Mouse (Mus musculus) kidney, adult 11 months (tissue): ENCODE data around the gene Cxcl17.

Experiments
- DNase-seq: peaks from one replicate; pipeline ENCODE4 v3.0.0; 2022

The Cxcl17 gene

DNA sequence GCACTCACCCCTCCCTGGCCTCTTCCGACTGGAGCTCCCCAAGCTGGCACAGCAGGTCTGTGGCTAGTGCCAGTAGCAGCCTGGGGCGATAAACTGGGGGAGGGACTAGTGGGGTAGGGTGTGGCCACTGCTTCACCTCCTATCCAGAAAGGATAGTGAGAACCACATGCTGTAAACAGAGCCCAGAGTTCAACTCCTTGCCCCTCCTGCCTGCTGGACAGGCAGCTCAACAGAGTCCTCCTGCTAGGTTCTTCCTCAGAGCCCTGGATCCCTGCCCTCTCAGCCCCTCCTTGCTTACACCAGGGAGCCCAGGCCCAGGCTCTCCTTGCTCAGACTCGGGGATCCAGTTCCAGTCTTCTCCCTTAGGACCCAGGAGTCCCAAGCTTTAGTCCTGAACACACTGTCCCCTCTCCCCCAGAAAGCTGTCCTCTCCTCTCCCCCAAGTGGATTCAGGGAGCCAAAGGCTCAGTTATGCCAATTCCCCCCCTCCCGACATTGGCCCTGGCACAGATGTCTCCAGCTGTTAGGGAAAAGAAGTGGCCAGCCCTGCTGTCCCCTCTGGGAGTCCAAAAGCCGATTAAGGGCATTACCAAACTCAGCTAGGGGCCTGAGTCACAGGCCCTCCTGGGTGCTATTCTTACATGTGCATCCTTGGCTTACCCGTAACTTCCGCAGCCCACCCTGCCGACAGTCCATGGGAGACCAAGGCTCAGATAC is 22.5 kb downstream of the Cxcl17 start:
- DNase-seq = peak; percentile 92

DNA sequence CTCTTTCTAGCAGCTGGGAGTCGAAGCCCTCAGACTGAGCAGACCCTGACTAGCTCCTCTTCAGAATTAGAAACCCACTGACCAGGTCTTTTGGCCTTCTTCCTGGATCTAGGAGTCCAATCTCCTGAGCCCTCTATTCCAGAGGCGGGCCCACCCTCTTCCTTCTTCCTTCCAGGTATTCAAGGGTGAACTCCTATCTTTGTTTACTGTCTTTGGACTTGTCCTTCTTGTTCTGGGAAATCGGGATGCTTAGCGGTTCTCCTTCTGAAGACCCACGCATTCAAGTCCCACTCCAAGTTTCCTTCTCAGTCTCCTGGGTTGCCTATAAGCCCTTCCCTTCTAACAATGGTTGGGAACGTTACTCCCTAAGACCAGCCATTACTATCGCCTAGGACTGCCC is 23.8 kb downstream of the Cxcl17 start:
- no peak for DNase-seq

DNA sequence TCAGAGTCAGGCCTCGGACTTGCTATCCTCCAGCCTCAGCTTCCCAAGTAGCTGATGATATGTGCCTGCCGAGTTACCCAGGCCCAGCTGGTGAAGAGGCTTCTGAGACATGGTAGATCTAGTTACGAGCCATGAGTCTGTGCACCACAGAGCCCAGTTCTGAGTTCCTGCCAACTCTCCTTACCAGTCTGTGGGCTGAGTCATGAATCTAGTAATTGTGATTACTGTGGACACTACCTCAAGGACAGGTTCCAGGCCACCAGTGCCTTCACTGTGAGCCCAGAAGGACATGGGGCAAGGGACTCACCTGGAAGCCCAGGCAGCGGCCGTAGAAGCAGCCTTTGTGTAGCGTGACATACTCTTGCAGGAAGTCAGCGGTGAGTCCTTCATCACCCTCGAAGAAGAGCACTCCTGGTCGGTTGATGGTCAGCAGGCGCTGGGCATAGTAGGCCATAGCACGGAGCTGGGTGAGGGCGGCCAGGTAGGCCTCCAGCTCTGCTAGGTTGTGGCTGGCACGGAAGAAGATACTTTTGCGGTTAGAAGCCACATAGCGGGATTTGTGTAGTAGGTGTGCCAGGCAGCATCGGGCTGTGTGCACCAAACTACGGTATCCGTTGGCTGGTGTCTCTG is 24.8 kb downstream of the Cxcl17 start:
- DNase-seq = no peak

DNA sequence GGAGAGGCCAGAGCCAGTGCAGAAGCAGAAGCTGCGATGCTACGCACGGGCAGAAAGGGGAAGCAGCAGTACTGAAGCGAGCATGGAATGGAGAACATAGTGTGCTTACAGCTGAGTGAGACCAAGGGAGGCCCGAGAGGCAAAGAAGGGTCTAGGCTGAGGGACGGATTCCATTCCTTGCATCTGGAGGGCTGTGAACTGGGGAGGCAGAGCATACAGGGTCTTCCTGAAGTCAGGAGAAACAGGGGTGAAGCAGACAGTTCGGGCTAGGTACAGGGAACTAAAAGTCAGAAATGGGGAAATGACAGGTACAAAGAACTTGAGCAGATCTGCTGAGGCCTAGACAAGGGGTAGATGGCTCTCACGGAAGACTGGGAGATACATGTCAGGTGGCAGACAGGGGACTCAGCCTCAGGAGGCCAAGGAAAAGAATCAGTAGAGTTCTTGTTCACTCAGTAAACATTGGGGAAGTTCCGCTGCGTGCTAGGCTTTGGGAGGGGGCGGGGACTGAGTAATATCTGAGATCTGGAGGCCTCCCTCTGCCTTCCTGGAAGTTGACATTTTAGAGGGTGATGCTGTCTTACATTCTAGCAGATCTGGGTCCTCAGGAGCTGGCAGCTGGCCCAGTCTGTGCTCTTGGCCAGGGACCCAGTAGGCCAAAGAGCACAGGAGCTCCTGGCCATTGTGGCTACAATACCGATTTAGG is 26.7 kb downstream of the Cxcl17 start:
- DNase-seq = peak; percentile 96

DNA sequence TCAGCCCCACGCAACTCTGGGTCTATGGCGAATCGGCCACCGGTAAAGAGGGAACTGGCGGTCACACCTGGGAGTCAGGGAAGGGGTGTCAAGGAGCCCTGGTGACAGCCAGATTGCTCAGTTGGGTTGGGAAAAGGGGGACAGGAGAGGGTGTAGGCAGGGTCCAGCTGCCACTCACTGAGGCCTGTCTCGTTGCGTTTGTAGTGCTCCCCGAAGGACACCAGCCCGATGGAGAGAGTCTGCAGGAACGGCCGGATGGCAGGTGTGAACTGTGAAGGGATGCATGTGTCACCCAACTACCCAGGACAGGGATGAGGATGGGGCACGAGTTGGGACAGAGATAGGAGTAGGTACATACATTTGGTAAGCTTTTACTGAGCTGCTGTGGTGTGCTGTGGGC is 27.4 kb downstream of the Cxcl17 start:
- no peak for DNase-seq

DNA sequence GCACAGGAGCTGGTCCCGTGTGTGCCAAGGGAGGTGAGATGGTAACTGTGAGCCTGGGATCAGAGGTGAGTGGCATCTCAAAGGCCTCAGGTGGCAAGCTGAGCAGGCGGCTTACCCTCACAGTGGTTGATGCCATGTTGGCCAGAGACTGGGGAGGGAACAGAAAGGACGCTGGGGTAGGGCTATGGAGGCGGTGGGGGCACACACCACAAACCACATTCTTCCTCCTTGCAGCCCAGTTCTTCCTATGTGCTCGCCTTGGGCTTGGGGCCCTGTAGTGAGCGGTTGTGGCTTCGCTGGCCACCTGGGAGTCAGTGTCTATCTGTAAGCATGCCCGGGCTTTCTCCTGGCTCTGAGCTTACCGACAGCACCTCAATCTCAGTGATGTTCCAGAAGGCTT is 27.9 kb downstream of the Cxcl17 start:
- DNase-seq = no peak

DNA sequence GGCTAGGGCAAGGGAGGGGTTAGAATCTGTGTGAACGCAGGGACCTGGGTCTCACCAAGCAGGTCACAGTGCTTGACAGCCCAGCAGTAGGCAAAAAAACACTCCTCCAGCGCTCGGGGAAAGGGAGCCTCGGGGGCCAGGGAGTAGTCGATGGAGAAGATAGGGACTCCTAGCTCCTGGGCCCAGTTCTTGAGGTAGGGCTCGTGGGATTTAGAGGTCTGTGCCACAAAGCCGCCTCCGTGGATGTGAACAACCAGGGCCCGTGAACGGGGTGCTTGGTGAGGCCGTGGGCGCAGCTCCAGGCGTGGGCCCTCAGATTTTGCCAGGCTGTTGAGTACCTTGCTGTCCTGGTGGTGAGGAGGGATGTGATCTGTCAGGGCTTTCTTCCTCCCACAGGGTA is 28.4 kb downstream of the Cxcl17 start:
- DNase-seq = no peak

DNA sequence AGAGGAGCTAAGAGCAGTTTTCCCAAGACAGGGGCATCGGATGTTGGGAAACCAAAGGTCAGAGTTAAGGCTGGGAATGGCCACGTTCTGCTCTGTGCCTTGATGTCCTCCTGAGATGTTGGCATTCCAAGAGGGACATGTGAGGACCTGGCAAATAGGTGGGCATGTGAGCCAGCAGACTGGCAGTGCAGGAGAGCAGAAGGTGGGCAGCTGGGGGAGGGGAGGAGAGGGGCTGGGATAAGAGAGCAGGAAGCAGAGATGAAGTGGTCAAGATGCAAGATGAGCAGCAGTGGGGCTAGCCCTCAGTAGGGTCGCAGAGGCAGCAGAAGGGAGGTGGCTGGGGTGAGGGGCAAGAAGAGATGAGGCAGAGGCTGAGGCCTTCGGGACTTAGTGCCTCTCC is 28.8 kb downstream of the Cxcl17 start:
- DNase-seq = no peak

DNA sequence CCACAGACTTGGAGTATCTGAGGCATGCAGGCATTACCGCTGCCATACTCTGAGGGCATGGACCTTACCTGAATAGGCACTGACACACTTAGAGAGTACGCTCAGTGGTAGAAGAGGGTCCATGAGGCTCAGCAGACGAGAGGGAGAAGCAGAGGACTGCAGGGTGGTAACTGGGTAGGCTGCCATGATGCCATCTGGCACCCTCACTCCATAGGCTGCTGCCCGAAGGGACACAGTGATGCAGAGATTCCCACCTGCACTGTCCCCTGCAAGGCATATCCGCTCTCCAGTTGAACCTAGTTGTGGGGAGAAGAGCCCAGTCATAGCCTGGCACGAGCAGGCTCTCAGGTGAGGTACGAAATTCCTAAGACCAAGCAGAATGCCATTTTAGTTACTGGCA is 29.3 kb downstream of the Cxcl17 start:
- DNase-seq = no peak

DNA sequence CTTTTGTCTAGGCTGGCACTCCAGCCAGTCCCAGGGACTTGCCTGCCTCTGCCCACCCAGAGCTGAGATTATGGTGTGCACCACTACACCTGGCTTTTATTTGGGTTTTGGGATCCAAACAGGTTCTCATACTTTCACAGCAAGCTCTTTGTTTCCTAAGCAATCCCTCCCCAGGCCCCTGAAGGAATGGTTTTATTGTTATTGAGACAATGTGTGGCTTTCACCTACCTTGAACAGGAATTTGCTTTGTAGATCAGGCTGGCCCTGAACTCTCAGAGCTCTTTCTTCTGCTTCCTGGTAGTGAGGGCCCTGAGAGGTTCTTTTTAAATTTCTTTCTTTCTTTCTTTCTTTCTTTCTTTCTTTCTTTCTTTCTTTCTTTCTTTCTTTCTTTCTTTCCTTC is 30.1 kb downstream of the Cxcl17 start:
- no peak for DNase-seq

DNA sequence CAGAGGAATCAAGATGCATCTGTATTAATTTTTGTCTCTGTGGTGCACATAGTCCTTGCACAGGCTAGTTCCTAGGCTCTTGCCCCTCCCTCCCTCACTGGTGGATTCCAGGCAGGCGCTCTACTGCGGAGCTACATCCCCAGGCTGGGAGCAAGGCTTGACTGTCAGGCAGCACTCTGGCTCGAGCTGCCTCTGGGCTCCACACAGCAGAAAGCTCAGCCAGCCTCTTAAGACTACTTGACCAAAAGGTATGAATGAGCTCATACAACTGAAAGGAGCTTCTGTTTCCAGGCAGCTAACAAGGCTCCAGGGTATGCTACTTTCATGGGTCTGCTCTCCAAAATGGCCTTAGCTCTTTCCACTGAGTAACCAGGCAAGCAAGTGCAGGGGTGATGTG is 31.4 kb downstream of the Cxcl17 start:
- no peak for DNase-seq

DNA sequence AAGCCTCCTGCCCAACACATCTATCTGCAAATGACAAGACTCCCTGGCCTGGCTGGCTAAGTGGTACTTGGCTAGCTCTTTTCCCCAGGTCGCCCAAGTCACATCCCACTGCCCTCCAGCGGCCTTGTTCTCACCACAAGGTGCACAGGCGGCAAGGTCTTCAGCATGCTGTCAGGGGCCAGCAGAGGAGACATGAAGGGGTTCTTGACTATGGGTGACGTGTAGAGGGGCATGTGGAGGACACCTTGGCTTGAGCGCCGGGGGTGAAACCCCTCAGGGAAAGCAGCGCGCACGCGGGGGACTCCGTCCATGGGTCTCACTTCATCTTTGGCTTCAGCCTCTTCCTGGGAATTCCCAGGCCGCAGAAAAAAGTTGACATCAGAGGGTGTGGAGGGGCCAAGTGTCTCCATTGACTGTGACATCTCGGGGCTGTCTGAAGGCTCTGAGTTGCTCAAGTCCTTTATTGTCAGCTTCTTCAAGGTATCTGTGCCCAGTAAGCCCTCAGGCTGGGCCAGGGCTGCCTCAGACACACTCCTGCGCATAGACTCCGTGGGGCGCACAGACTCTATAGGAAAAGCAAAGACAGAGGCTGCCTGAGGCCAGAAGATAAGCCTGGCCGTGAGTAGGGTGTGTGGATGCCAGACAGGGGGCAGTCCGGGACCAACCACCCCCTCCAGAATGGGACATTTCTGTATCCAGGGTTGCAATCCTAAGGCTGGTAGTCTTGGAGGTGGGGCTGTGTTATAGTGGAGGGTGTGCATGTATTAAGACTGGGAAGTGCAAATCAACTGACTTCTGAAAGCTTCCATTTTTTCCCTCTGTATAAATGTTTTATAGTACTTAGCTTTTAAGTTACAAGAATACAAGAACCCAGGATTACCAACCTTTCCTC is 32.0 kb downstream of the Cxcl17 start:
- DNase-seq = no peak

DNA sequence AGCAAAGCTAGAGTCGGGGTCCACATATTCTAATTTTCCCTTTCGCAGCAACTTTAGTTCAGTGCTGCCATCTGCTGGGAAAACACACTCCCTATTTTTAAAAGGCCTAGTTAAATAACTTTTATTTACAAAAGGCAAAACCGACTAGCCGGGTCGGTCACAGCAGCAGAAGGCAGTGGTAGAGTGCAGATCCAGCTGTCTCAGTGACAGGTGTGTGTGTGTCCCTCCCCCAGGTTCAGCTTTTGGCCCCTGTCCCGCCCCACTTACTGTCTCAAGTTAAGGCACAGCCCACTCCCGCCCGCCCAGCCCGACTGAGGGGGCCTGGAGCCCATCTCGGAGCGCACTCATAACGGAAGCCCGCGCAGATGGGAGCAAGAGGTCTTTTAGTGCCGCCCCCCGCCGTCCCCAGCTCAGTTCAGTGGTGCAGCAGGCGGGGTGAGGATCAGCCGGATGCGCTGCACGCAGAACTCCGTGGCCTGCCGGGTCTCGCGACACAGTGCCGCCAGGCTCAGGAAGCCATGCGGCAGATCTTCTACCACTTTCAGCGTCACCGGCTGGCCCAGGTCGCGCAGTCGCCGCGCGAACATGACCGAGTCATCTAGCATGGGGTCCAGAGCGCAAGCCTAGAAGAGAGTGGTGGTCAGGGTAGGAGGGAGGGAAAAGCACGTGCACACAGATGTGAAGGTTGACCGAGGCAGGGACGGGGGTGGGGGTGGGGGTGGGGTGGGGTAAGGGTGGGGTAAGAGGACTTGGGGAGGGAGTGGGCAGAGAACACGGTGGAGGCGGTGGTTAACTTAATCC is 32.9 kb downstream of the Cxcl17 start:
- DNase-seq = no peak

DNA sequence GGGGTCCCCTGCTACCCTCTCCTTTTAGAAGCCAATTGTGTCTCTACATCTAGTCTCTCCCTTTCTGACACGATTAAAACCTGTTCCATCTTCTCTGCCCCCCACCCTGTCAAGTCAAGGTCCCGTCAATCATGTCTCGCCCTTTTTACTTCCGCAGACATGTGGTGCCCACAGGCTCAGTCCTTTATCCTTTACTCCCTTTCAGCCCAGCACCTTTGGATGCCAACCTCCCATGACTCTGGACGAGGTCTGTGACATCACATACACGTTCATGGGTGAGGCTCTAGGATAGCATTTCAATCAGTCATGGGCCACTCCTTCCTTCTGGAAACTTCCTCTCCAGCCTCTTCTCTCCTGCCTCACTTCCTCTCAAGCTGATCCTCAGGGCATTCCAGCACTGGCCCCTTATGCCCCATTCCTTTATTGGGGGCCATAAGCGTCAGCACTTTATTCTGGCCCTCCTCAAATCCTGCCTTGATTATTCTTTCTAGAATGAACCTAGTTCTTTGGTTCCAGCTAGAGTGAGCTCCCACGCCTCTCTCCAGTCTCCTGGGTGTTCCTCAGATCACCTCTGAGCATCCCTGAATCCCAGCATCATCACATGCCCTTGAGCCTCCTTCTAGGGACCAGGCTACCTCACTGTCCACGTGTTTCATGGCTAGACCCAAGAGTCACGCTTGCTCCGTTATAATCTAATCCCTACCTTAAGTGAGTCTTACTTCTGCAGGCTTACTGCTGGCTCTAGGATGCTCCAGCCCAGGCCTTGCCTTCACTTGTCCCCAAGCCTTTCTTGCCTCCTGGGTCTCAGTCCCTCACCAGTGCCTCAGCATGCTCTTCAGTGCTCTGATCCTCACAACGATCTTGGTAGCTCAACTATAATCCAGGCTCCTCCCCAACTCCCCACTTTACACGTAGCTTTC is 34.2 kb downstream of the Cxcl17 start:
- DNase-seq = no peak

DNA sequence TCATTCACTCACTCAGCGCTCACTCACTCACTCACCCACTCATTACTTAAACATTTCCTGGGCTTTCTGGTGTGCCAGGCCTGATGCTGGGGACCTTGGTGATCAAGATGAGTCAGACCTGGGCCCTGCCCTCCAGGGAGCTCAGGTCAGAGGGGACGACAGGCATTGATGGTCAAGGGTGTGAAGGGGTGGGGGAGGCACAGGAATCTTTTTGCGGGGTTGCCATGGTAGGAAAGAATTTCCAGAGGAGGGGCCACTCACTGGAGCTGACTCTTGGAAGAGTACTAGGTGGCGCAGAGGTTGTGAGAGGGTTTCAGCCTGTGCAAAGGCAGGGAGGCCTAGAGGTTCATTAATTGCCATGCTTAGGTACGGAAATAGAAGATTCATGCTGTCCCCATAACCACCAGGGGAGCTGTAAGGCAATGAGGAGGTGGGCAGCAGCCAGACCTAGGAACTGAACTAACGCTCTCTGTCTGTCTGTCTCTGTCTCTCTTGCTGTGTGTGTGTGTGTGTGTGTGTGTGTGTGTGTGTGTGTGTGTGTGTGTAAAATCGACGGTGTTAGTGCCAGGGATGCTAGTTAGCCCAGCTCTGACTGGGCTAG is 35.5 kb downstream of the Cxcl17 start:
- no peak for DNase-seq

DNA sequence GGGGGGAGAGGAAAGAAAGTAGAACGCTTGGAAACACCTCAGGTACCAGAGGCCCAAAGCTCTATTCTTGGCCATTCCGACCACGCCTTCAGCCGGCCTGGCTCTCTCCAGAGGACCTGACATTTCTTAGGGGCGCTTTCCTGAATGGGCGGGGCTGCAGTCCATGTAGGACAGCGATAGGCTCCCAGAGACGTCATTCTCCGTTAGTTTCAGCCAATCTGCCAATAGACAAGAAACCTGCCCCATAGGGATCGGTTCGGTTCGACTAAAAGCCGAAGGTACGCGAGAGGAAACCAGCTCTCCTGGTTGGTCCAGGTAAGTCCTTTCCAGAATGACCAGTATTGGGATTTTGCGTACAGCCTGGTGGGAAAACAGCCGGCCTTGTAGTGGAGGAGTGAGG is 36.1 kb downstream of the Cxcl17 start:
- peak; percentile 90 for DNase-seq

DNA sequence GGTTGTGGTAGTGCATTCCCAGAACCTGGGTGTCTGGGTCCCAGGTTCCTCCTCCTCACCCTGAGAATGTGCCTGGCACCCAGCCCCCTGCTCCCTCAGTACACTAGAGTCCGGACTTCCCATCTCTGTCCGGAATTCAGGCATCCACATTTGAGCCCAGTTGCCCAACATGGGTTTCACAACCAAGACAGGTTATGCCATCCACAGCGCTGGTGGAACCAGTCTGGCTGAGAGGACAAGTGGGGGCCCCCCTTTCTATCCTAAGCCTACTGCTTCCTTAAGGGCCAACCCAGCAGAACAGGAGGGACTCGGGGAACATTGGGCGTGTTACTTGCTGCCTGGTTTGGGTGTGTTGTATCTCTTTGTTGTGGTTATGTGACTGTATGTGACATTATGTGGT is 40.2 kb downstream of the Cxcl17 start:
- DNase-seq = no peak

DNA sequence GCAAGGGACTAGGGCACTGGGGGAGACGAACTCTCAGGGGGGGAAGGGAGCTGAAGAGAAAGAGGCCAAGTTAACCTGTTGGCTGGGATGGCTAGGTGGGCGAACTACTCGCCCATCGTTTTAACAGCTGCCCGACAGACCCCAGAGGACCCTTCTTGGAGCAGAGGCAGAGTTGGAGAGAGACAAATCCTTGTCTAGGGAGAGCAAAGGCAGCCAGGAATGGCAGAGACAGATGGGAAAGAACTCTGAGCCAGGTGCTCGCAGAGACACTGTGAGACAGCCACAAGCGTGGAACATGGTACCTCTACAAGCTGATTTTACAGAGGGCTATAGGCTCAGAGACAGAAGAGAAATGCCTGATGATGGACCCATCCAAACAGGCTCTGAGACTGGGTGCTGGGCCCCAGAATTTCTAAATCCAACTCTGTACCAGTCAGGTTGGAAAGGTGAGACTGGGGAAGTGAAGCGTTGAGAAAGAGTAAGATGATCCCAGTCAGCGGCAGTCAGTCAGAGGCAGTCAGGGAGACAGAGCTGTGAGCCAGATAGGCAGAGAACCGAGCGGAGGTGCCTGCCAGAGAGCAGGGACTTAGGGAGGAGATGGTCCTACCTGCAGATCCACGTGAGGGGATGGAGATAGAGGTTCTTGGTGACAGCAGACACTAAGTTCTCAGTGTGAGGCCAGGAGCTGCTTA is 43.5 kb downstream of the Cxcl17 start, which contains the start of gene Cnfn:
TSS of gene Cnfn (minus strand) at position 667 of the 692 bp plus-strand sequence.
- no peak for DNase-seq

DNA sequence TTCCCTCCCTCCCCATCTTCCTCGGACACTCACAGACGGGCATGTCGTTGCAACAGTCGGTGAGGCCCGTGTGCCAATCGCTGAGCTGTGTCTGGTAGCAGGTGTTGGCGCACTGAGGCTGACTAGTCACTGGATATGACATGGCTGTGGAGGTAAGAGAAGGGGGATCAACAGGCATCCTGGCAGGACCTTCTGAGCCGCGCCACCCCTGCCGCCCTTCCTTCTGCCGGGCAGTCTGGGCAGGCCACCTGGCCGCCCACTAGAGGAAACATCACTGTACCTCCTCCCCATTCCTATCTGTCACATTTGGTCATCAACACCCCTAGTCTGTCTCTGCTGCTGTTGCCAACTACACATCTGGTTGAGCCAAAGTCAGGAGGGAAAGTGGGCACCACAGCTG is 44.4 kb downstream of the Cxcl17 start:
- DNase-seq = no peak

DNA sequence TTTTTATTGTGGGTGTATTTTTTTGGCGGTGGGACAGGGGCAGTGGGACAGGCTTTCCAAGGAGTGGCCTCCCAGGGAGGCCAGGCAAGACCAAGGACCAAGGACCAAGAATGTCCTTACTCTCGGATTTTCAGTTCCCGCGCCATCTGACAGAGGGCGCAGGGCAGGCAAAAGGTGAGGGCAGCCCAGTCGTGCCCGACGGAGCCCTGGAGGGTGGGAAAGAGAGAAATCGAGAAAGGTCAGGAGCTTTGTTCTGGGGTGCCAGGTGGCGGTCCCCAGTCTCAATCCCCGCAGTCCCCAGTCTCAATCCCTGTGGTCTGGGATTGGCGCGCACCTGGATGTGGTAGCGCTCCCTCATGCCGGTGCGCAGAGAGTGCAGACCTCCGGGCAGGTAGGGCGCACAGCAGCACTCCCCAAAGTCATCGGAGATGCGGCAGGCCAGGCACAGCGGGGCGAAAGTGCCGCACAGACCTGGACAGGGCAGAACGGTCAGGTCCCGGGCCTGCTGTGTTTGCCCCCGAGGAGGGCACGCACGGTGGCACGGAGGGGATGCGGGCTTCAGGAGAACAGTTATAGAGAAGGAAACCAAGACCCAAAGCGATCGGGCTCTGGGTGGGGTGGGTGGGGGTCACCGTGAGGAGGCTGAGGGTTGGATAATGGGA is 44.9 kb downstream of the Cxcl17 start:
- no peak for DNase-seq
